Mouse (Mus musculus) natural killer cell, adult 2 months (primary cell): Measurements from ENCODE around the gene Adgrl3.

ENCODE experiments used
- DNase-seq, 2 experiments: peaks; one replicate each; pipeline ENCODE4 v3.0.0; 2022; ENCODE audit warnings: low spot score in 2 of 2

Gene Adgrl3

DNA sequence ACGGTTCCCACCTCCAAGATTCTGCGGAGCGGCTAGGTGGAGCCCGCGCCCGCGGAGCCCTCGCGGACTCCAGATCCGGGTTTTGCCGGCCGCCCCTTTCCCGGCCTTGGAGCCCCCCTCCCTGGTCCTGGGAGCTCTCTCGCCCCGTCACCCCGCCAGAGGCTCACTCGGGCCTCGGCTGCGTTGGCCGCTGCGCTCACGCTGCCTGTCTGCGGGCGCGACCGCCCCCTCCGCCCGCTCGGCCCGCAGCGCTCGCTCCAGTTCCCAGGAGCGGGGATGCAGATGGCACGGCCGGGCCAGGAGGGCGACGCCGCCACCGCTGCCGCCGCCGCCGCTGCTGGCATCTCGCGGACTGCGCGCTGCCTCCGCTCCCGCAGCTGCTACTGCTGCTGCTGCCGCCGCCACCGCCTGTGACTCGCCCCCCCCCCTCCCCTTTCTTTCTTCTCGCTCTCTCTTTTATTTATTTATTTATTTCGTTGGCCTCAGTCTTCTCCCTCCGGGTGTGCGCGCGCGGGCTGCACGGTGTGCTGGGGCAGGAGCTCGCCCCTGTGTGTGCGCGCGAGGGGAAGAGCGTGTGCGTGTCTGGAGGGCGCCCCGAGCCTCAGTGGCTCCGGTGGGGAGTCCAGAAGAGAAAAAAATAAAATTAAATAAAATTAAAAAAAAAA is at the start of gene Adgrl3:
Adgrl3 (plus strand) TSS at position 549 of the 665 bp plus-strand sequence.
- DNase-seq = no peak

DNA sequence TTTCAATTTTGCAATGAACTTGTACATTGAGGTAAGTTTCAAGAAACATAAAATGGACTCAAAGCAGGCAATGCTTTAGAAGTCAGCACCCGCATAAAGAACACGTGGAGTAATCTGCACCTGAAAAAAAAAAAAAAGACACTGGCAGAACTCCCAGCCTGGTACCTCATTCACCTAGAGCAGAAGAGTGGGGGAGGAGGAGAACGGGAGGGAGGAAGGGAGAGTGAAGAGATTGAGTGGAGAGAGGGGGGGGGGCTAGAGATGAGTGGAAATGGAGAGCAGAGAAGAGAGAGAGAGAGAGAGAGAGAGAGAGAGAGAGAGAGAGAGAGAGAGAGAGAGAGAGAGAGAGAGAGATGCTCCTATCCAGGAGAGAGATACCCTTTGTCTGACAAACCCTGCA is 772 bp upstream of the Adgrl3 start:
- no peak for DNase-seq

DNA sequence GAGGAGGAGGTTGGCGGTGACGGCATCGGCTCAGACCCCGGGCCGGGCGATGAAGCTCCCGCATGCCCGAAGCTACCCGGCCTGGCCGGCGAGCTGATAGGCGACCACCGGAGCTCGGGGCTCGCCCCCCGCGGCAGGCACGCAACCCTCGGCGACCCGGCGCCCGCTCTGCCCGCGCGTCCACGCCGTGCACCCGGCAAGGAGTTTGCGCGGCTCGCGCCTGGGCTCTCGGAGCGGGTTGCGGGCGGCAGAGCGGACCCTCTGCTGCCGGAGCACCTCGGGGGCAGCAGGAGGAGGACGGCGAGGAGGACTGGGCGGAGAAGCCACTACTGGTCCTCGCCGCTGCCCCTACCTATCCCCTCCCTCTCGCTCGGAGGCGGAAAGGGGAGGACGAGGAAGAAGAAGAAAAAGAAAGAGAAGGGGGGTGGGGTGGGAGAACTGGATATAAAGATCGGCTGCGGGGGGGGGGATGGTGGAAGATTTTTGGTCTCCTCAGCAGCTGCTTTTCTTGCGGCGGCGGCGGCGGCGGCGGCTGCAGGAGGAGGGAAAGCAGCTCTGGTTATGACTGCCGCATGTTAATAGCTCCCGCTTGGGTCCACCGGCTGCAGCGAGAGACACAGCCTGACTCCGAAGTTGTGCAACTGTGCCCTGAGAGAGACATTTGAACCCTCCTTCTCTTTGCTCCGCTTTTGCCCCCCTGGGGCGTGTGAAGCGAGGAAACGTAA is 505 bp downstream of the Adgrl3 start:
- no peak for DNase-seq

DNA sequence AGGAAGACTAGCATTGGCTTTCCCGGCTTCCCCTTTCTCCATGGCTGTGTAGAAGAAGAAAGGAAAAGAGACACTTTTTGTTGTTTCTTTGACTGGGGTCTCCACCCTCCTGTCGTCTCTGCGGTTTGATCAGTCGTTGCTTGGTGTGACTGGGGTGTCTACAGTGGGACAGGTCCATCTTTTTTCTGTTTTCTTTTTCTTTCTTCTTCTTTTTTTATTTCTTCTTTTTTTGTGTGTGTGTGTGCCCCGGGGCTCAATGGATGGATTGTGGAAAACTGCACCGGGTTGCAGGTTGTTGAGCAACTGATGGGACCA is 1.0 kb downstream of the Adgrl3 start:
- no peak for DNase-seq

DNA sequence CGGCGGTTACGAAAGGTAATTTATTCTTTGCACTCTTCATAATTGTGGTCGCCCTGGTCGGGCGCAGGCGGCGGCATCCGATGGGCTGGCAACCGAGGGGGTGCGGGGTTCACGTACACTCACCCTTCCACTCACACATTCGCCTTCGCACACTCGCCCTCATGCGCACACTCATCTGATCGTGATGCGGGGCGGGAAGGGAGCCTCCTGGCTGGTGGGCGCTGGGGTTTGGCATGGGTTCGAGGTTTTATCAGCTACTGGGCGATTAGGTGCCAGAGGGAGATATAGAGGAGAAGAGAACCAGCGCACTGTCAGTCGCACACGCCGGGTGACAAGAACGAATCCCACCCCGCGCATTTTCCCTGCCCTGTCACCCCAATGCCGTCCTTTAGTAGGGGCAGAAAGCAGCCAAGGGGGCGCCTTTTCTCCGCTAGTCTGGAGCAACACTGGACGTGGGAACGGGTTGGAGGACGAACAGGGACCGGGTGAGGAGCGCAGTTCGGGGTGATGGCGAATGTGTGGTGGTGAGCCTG is 1.5 kb downstream of the Adgrl3 start:
- no peak for DNase-seq

DNA sequence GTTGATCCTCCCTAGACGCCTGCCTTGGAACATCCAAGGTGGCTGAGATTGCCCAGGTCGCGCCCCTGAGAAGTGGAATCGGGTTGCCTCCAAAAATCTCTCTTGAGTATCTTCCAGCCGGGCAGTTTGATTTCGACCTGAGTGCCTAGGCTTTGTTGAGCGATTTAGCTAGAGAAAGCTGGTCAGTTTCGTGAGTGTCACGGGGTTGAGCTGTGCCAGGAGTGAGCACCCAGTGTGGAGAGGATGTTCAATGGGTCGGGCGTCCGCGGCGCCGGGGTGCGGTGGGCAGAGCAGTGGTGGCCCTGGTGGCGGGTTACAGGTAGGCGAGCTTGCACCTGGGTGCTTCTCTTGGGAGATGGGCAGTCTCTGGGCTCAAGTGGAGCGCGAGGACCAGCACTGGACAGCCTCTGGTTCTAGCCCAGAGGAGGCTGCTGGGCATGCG is 1.9 kb downstream of the Adgrl3 start:
- no peak for DNase-seq

DNA sequence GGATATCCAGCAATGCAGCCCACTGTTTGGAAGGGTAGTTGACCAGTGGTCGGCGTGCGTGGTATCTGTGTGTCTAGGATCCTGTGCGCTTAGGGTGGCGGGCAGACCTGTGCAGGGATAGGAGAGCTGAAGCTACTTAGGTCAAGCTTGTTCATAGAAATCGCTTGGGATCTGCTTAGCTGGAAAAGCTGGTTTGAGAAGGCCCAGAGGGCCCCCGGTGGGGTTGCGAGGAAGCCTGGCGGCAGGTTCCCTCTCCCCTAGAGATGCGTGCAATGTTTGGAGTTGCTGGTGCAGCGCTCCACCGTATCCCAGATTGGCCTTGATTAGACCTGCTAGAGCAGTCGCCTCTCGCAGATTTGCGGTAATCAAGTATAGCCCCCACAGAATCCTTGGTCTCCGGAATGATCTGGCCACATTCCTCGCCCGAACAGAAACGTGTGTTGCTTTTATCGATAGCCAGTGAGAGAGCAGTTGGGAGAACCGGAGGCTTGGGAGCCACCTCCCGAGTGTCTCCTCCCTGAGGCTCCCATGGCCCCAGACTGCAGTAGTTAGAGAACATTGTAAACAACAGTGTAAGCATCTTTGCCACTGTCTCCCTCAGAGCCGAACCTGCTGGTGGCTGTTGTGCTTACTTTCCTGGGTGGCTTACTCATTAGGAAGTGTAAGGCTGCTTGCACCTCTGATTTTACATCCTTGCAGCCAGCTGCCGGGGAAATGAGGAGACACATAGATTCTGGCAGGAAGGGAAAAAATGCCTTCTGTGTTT is 2.6 kb downstream of the Adgrl3 start:
- DNase-seq = no peak

DNA sequence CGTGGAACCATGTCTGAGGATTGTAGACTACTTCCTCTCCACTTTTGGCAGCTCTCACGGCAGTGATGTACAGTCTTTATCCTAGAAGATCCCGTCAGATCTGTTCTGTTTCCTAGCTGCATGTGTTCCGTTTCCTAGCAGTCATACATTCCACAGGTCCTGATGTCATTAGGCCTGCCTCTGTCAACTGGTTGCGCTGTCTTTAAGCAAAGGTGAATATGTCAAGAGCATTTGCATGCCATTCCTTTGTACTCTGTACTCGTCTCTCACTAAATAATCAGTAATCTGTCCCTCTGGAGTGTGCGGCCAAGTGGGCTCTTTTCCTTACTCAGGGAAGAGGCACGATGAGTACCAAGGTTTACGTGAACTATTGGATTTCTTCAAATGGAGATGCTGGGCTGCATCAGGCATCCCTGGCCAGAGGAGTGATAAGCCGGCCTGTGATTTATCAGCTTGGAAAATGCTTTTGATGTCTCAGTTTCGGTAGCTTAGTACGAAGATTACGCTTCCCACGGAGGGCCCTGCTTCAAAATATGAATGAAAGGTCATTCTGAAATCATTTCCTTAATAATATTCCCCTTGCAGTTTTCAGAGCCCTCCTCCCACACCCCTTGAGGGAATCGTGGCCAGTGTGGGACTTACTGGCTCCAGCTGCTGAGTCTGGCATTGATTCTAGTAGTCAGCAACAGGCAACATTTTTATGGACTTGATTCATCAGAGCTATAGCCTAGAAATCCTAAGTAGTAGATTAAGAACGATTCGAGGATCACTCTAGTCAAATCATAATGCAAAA is 4.2 kb downstream of the Adgrl3 start:
- no peak for DNase-seq

DNA sequence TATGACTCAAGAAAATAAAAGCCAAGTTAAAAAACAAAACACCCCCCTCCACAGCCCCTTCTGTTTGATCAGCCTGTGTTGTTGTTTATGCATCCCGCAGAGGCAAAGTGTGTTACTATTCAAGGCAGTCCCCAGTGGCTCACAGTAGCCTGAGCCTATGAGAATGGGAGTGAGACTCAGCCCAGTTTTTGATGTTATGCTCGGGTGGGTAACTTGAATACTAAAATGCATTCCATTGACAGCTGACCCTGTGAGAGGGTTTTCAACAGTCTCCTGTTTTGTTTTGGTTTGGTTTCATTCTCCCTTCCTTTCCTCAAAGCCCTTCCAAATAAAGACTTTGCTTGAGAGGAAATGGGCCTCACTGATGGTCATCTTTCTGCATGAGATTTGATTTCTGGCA is 8.9 kb downstream of the Adgrl3 start:
- DNase-seq = no peak

DNA sequence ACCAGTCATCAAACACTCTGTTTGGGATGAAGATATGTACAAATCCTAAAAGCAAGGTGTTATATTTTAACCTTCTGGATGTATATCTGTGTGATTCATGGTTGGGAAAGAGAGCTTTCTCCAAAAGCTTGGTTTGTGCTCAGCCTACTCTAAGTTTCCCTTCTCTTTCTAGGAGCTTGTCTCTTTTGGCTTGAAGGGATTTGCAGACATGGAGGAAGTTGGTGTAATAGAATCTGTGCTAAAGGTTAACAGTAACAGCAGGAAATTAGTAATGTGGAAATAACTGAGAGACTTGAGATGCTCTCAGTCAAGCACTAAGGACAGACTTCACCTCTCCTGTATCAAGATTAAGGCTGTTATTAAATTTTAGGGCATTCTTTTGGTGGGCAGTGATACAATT is 17.2 kb downstream of the Adgrl3 start:
- DNase-seq = no peak

DNA sequence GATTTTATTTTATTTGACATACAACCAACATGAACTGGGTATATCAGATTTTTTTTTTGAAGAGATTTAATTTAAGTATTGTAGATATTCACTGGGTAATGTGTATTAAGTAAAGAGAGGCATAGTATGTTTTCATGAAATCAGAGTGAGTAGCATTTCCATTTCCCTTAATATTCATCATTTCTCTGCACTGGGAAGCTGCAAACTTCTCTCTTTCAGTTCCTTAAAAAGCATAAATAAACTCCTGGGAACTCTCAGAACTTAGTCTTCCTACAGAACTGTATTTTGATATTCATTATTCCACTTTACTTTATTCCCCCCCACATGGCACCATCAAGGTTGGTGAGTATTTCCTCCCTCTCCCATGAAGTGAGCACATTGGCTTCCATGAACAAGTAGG is 23.9 kb downstream of the Adgrl3 start:
- DNase-seq = no peak

DNA sequence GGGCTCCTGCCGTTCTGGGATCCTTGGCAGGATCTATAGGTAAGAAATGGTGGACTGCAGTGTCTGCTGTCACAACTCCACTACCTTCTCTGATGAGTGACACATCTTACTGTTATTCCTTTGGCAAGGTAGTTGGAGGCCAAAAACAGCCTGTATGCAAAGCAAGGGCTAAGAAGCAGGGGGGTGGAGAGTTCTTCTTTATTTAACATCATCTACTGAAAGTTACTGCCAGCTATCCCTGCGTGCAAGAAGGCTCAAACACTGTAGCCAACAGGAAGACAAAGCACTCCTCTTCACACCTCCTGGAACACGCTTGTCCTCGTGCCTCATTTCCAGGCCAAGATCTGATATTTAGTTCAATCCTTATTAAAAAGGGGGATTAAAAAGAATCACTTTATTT is 26.2 kb downstream of the Adgrl3 start:
- DNase-seq = no peak

DNA sequence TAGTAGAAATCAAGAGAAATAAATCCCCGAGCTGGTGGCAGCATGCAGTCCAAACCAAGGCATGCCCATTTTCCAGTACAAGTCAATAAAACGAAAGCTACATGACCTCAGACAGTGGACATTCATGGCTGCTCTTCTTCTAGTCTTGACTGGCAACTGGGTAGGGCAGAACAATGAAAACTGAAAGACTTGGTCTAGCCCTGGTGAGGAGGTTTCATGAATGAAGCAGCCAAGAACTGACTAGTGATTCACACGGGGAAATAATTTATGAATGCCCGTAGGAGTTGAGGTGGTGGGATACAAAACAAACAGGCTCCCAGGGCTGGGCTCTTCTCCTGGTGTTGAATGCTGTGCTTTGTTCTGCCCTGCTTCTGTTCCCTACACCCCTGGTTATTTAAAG is 34.7 kb downstream of the Adgrl3 start:
- no peak for DNase-seq

DNA sequence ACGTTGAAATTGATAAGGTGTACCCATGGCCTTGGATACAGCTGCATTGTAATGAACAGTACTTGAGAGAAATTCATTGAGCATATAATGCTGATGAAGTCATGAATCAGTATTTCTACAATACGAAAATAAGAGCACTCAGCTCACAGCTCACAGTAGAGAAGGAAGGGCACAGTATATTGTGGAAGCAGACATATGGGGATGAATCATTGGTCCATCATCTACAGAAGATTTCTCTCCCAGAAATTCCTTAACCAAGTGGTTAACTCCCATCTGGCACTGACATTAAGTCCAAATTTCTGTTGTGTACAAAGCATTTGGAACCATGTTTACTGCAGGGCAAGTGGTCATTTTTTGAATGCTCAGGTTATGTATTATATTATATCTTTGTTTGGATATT is 35.3 kb downstream of the Adgrl3 start:
- DNase-seq = no peak

DNA sequence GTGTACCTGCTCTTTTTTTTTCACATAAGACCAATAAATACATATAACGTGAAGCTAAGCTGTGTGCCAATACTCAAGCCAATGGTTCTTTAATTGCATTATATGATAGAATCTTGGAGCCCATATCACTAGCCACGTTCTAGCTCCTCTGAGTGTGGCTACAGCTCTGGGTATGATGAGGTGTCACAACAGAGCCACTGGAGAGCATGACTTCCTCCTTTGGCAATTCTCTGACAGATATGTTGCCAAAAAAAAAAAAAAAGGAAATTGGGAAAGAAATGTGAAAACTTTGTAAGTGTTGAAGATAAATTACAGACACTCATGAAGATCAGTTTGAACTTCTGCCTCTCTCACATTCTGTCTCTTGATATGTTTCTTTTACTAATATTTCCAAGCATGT is 38.2 kb downstream of the Adgrl3 start:
- no peak for DNase-seq

DNA sequence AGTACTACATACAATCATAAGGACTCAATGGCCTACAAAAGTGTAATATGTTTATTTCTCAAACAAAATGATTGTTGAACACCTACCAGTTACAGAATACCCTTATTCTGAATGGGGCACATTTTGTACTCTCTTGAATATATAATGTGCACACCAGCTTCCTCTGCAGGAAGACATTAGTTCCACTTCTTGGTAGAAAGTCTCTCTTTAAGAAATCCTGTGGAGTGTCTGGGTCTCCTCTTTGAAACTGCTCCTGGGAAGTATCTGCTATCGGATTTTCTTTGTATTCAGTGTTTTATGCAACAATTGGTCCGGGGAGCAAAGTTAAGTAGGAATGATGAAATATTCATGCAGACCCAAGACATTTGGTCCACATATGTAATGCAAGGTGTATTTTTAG is 41.0 kb downstream of the Adgrl3 start:
- no peak for DNase-seq

DNA sequence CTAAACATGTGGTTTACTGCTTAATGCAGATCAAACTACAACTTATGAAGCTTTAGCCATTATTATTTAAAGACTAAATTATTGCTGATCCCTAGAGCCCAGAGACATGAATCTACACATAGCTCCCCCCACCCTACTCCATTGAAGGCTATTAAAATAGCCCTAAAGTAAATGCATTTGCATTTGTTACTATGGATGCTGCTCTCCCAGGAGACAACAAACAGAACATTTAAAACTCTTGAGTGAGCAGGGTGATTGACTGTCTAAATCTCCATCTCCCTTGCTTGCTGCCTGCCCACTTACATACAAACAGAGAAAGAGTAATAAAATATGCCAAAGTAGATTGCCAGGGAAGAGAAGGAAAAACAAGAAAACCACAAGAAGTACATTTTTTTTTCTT is 41.4 kb downstream of the Adgrl3 start:
- no peak for DNase-seq

DNA sequence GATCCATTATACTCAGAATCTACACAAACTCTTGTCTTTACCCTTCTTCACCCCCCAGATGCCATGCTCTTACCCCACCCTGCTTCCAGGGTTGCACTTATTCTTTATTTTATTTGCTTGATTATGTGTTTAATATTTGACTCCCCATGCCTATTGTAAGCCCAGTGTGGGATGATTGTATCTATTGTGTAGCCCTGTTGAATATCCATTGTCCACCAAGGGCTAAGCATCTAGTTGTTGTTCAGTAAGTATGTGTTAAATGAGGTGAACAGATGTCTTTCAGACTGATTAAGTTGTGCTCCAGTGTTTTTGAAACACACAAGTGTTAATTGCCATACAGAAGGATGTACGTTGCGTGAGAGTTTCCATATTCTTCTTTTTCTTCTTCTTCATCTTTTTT is 44.1 kb downstream of the Adgrl3 start:
- DNase-seq = no peak

DNA sequence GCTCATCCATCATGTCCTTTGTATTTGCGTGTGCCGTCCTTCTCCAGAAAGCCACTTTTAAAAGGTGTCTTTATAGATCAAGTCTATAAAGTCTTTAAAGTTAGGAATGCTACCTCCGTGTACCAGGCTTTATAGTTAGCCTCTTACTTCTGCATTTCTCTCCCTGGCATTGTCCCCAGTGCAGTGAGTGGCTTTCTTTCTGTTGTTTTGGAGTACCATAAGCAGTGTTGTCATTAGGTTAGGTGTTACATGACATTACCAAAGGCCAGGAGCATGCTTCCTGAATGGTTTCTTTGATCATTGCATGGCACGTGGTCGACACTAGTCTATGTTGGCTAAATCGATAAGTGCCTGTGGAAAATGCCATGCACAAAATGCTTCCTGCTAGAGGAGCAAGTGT is 48.2 kb downstream of the Adgrl3 start:
- no peak for DNase-seq

DNA sequence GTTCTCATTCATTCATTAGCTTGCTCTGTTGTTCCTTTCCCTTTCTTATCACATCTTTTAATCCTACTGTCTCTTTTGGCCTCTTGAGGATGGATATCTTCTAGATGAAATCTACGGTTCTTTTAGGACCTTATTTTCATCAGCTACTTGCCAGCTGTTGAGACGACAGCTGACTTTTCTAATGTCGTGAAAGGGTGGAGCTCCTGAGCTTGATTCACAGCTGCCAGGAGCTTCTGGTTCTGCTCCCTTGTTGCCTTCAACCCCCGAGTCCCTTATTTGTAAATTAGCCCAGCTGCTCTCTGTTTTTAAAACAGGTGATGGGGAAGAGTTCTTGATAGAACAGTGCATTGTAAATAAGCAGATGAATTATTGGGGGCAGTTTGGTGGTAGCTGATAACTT is 48.9 kb downstream of the Adgrl3 start:
- no peak for DNase-seq

DNA sequence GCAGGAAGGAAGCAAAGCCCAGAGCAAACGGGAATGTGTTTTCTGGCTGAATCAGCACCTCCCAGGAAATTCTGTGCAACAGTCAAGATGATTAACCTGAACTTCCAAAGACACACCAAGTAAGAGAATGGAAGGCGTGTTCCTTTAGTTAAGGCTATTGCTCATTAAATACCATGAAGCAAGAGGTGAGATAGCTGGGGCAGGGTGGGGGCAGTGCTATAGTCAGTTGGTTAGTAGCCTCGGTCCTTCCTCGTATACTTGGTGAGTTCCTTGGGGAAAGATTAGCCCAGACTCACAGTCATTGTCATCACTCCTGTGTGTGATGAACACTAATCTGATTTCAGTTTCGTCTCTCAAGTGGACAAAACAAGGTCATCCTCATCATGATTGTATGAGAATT is 53.0 kb downstream of the Adgrl3 start:
- no peak for DNase-seq

DNA sequence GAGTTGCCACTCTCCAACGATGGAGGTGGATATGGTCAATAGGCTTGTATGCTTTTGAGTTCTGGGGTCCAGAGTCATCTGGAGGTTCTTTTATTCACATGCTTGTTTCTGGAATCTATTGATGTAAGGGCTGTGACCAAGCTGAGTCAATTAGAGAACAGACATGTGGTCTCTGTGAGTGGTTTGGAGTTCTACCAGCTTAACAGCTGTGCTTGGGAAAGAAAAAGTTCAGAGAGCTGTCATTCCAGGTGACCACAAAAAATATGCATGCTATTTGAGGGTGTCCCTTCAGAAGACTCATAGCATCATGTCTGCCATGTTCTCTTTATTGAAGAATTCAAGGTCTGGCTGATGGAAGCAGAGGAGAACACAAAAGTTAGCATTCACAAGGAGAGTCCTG is 53.9 kb downstream of the Adgrl3 start:
- no peak for DNase-seq
